Mouse (Mus musculus) heart, postnatal 36 days (tissue): ENCODE measurements around the gene Mpl. TPM values are rescaled to one million over a fixed set of nuclear protein-coding genes. Genes with fewer than 3 reads are reported as not detected.

Experiments used
- DNase-seq, 2 experiments: peaks; one replicate each; pipeline ENCODE4 v3.0.0; 2021 to 2022
- intact Hi-C: fragments of 180-260 bp; cut with DNase I; formaldehyde crosslinking; loops from one replicate; pipeline ENCODE4 v1.15.1; 2025
- total RNA-seq, 2 experiments: library from RNA; stranded (reverse); gene quantifications; 2 replicates each; pipeline ENCODE4 v1.2.3; 2021

Mpl gene
- total RNA-seq, 2 experiments from 2014 or later = 0.16 to 0.17 TPM

DNA sequence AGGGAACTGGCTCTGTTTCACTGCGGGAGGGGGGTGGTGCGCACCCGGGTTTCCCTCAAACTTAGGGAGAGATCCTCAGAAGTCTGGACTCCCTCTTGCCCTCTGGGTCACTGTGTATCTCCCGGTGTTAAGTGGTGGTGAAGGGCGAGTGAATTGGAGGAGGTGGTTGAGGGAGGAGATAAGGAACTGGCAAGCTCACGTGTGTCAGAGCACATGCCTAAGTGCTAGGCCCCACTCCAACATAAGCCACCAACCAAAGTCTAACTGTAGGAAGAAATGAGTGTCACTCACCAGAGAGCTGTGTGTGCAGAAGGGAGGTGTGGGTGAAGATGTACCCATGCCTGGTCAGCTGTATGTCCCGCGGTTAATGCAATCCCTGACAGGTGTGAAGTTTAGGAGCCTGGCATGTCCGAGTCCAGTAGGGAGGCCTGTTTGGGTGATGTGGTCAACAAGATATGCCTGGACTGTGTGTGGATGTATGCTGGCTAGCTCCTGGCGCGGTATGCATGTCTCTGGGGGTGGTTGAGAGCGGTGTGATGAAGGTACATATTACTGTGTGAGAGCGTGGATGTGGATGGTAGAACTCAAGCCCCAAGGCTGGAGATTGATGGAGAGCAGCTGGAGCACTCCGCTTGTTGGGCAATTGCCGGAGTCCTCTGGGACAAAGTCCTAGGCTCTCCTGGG, 28.6 kb downstream of the Mpl start:
- DNase-seq = peak; percentile 24 to 36
- intact Hi-C loops = loop anchor here (5.0 kb wide), 1 partner anchor 59 kb away; no protein-coding TSS in a partner anchor

GRCm38 (mm10) chr4:118427768-118428451, 29.4 kb downstream of the Mpl start, which contains the start of gene Elovl1:
Gene Elovl1 (plus strand): TSS chr4:118428093.
- DNase-seq = peak; percentile 90 to 92
- intact Hi-C loops = loop anchor here (2.0 to 5.0 kb wide), 2 partner anchors 19 to 59 kb away; partner anchors contain the start of genes Med8 and Szt2

- intact Hi-C loops = loop anchor here (2.0 to 5.0 kb wide), 2 partner anchors 19 to 60 kb away; partner anchors contain the start of genes Med8 and Szt2
- no peak for DNase-seq
Observed at GRCm38 (mm10) chr4:118427415-118427767, 29.9 kb downstream of the Mpl start.

DNA sequence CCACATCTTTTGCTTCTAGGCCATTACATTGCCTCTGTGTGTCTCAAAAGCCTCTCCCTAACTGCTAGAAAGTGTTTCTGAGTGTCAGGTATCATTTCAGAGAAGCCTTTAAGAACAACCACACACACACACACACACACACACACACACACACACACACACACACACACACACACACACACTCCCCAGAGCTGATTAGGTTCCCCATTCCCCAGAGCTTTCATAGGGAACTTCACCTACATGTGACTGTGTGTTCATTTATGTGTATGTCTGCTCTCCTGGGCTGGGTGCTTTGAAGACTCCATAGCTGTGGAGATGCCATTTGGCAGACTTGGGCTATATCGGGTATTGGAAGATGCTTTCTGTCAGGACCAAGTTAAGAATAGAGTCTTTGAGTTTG, 31.9 kb downstream of the Mpl start:
- intact Hi-C loops = loop anchor here (5.0 kb wide), 1 partner anchor 62 kb away; no protein-coding TSS in a partner anchor
- DNase-seq = no peak

GRCm38 (mm10) chr4:118424541-118425160, 32.7 kb downstream of the Mpl start:
- intact Hi-C loops = loop anchor here (5.0 kb wide), 1 partner anchor 63 kb away; no protein-coding TSS in a partner anchor
- no peak for DNase-seq

DNA sequence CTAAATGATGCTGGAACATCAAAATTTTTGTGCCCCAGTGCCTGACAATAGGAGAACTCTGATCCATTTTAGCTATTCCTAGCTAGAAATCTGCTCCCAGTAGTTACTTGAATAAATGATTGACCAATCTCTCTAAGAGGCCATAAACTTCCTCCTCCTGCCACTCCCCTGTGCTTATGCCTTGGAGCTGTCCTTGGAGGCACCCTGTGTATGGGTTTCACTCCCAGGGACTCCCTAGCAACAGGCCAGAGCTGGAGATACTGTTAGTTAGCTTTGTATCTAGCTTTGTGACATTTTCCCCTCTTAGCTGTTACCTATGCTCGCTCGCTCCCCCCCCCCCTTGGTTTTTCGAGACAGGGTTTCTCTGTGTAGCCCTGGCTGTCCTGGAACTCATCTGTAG, 35.9 kb downstream of the Mpl start:
- intact Hi-C loops = no loop called here
- DNase-seq = no peak

DNA sequence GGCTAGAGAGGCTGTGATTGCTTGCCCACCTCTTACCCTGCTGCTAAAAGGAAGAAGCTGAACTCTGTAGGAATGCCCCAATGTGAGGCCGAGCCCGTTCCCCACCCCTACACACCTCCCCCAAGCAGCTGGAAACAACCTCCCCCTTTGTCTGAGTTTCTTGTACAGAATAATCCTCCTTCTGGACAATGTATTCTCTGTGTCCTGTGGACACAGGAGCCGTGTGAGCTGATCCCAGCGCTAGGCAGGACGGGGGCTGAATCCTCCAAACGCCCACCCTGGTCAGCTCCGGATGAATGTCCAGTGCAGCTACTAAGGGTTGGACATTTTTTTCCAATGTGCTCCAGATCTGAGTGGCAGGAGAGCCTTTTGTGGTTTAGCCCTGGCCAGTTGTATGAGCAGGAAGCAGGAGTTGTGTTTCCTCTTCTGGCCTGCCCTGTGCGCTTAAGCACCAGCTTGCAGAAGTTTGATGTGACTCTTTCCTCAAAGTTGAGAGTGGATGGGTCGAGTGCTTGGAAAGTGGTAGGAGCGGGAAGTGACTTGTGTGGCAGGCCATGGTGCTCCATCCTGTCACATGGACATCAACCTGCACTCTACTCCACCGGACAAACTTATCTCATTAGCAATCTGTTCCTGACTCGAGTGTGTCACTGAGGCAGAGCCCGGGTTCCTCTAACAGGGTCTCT, 40.1 kb downstream of the Mpl start:
- intact Hi-C loops = no loop called here

GRCm38 (mm10) chr4:118416329-118416728, 41.0 kb downstream of the Mpl start:
- no peak for DNase-seq
- intact Hi-C loops = no loop called here

More for the DNA sequence above, 40.1 kb downstream of the Mpl start:
- no peak for DNase-seq

- DNase-seq = no peak
- intact Hi-C loops = no loop called here
Observed at GRCm38 (mm10) chr4:118415779-118416178, 41.5 kb downstream of the Mpl start.

DNA sequence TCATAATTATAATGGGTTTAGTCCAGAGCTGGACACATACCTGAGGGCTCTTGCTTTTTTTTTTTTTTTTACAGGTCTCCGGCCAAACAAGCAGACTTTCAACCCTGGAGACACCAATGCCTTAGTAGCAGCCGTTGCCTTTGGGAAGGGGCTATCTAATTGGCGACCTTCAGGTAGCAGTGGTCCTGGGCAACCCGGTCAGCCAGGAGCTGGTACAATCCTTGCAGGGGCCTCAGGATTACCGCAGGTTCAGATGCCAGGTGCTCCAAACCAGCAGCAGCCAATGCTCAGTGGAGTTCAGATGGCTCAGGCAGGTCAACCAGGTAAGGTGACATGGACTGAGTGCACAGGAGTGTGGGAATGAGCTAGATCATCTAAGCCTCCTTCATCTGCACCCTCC, 43.8 kb downstream of the Mpl start:
- no peak for DNase-seq
- intact Hi-C loops = no loop called here

DNA sequence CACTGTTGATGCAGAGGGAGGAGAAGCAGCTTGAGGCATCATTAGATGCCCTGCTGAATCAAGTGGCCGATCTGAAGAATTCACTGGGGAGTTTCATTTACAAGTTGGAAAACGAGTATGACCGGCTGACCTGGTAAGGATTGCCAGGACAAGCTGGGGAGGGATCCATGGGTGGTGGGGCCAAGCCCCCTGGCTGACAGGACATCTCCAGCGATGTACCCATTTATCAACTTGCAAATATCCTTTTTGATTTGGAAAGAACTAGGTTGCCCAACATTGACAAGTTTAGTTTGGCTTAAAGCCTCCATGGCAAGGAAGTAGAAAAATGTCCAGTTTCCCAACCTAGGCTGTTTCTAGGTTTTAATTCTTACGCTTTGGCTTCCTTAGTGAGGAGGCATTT, 46.4 kb downstream of the Mpl start:
- DNase-seq = no peak
- intact Hi-C loops = no loop called here

- intact Hi-C loops = loop anchor here (2.0 to 5.0 kb wide), 2 partner anchors 17 to 158 kb away; no protein-coding TSS in a partner anchor
- DNase-seq = peak; percentile 87 to 90
Observed at GRCm38 (mm10) chr4:118409142-118409900, 48.0 kb downstream of the Mpl start, which contains the start of the genes Szt2 and Med8. Gene Szt2 (minus strand): TSS chr4:118409273. Gene Med8 (plus strand): TSS chr4:118409337.

GRCm38 (mm10) chr4:118402701-118403100, 54.6 kb downstream of the Mpl start:
- intact Hi-C loops = no loop called here

DNA sequence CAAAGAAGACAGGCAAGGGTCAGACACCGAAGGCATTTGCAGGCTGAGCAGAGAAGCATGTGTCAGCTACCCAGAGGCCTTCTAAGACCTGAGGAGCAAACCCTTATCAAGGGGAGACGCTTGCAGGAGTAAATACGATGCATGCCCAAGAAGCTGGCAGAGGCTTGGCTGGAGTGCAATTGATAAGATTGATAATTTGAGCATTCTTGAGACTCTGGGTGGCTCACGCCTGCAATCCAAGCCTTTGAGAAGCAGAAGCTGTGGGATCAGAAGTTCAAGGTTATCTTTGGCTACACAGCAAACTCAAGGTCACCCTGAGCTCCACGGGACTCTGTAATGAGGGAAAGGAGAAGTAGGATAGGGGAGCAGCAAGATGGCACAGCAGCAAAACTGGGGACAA, 55.4 kb downstream of the Mpl start:
- intact Hi-C loops = no loop called here
- no peak for DNase-seq

More at GRCm38 (mm10) chr4:118402701-118403100, 54.6 kb downstream of the Mpl start:
- DNase-seq = no peak

DNA sequence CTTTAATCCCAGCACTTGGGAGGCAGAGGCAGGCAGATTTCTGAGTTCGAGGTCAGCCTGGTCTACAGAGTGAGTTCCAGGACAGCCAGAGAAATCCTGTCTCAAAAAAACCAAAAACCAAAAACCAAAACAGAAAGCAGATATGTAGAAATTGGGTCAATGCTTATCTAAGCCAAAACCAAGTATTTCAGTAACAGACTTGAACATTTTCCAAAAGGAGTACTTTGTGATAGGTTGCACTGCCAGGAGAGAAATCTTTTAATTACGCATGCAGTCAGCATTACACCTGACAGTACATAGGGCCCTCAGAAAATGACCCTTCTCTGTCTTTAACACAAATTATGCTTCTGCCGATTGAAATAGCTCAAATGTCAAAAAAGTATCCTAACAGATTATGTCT, 55.9 kb downstream of the Mpl start:
- intact Hi-C loops = no loop called here
- DNase-seq = no peak

- intact Hi-C loops = no loop called here
- no peak for DNase-seq
Observed at GRCm38 (mm10) chr4:118398400-118398799, 58.9 kb downstream of the Mpl start.

GRCm38 (mm10) chr4:118396433-118396832, 60.9 kb downstream of the Mpl start:
- DNase-seq = no peak
- intact Hi-C loops = no loop called here

GRCm38 (mm10) chr4:118395289-118395688, 62.0 kb downstream of the Mpl start:
- no peak for DNase-seq
- intact Hi-C loops = no loop called here

DNA sequence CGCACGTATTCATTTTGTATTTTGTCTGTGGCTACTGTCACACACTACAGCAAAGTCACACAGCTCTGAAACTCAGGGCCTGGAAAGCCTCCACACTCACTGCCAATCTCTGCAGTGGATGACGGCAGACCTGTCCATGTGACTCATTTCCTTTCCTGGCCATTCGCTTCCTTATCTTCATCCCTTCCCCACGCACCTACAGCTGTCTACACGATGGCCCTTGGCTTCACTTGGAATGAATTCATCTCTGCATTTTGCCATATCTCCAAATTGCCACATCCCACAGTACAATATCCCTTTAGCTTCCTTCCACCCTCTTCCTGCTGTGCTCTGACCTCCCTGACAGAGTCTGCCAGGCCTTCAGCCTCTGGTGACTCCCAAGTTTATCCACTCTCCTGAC, 62.8 kb downstream of the Mpl start:
- DNase-seq = peak in 1 of 2 experiments; percentile 22

More for the DNA sequence above, 62.8 kb downstream of the Mpl start:
- intact Hi-C loops = no loop called here
